Mouse (Mus musculus) midbrain, embryonic 15.5 days (tissue): ENCODE data around the gene Tmed3. TPM values are rescaled to one million over a fixed set of nuclear protein-coding genes. Genes with fewer than 3 reads are reported as not detected.
A peak's percentile ranks its signal among the peaks of the same experiment; 100 is the strongest.

ENCODE experiments used
- ATAC-seq: fragments of 200-750 bp; cut with Nextera tagmentation; replicated peaks from 2 replicates; pipeline ENCODE4 v1.8.0; 2017; ENCODE audit warnings: moderate TSS enrichment
- H3K27ac ChIP-seq: fragments of 300-500 bp; sonication (generic); 2 replicates; pipeline ENCODE4 v1.5.1; 2015; ENCODE audit warnings: mild to moderate bottlenecking, inconsistent platforms
- H3K27me3 ChIP-seq: fragments of 300-500 bp; sonication (generic); replicated peaks from 2 replicates; pipeline ENCODE4 v1.6.1; 2015; ENCODE audit warnings: inconsistent platforms
- H3K36me3 ChIP-seq: fragments of 300-500 bp; sonication (generic); replicated peaks from 2 replicates; pipeline ENCODE4 v1.6.1; 2015; ENCODE audit warnings: inconsistent platforms
- H3K4me1 ChIP-seq: fragments of 300-500 bp; sonication (generic); 2 replicates; pipeline ENCODE4 v1.6.1; 2015; ENCODE audit warnings: inconsistent platforms
- H3K4me2 ChIP-seq: fragments of 300-500 bp; sonication (generic); 2 replicates; pipeline ENCODE4 v1.6.1; 2015; ENCODE audit warnings: inconsistent platforms, mild to moderate bottlenecking, moderate library complexity
- H3K4me3 ChIP-seq: fragments of 300-500 bp; sonication (generic); 2 replicates; pipeline ENCODE4 v1.5.1; 2015; ENCODE audit warnings: mild to moderate bottlenecking, inconsistent platforms
- H3K9ac ChIP-seq: fragments of 300-500 bp; sonication (generic); 2 replicates; pipeline ENCODE4 v1.6.1; 2015; ENCODE audit warnings: mild to moderate bottlenecking, inconsistent platforms
- H3K9me3 ChIP-seq: fragments of 300-500 bp; sonication (generic); 2 replicates; pipeline ENCODE4 v1.6.1; 2016; ENCODE audit warnings: inconsistent platforms
- WGBS: fragments of 180-500 bp; shearing (Covaris S2); methylation state at CpG from one replicate; pipeline ENCODE4 v1.1.7; 2015; ENCODE audit warnings: mixed read lengths; 5-methylcytosine and 5-hydroxymethylcytosine counted together
- polyA plus RNA-seq: library from polyadenylated mRNA; unstranded; fragments of >200 nt; fragmentation: Nextera tagmentation; extraction: Ambion mirVana; gene quantifications from 2 replicates; pipeline ENCODE4 v1.2.1, GENCODE M21; 2015

The Tmed3 gene
- polyA plus RNA-seq, 1 experiment from 2014 or later, result 52.7 TPM

- Histone ChIP-seq H3K27ac (no peak overlapping the region), H3K9me3 (no peaks in the 10 kb centered on the region), H3K4me2 (no peak overlapping the region), H3K36me3 (no peaks in the 10 kb centered on the region), H3K9ac (no peak overlapping the region), H3K4me1 (no peaks in the 10 kb centered on the region), H3K27me3 (no peaks in the 10 kb centered on the region), H3K4me3 (no peak overlapping the region)
- peak; percentile 75 for ATAC-seq
- 59% methylated on average over 10 of the region's 10 CpGs for WGBS
Measured at GRCm38 (mm10) chr9:89687503-89688226, 17.2 kb downstream of the Tmed3 start.

GRCm38 (mm10) chr9:89686262-89686661, 18.6 kb downstream of the Tmed3 start:
- H3K4me1 ChIP-seq, result no peaks in the 10 kb centered on the region
- no peak overlapping the region for H3K4me3 ChIP-seq
- H3K9me3 ChIP-seq, result no peaks in the 10 kb centered on the region
- no peaks in the 10 kb centered on the region for H3K27me3 ChIP-seq
- no peak overlapping the region for H3K9ac ChIP-seq
- no peak for ATAC-seq
- H3K36me3 ChIP-seq, result no peaks in the 10 kb centered on the region
- 68% methylated on average over 2 of the region's 2 CpGs for WGBS
- H3K4me2 ChIP-seq, result no peak overlapping the region
- H3K27ac ChIP-seq, result no peak overlapping the region

DNA sequence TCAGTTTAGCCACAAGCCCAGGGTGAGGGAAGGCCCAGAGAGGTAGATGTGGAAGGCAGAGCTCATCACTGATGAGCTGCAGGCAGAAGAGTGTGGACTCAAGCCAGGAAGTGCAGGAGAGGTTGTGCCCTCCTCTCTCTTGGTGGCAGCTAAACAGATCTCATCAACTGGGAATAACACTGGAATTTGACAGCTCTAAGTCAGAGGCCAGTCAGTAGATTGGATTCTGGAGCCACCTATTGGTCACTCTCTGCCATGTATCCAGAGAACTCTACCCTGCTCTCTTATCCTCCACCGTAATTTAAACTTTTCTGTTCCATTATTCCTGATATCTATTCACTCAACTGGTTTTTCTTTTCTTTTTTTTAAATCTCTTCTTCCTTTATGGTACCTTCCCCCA, 25.9 kb downstream of the Tmed3 start:
- peak; percentile 83 for ATAC-seq
- Histone ChIP-seq H3K4me2 (no peak overlapping the region), H3K4me3 (no peak overlapping the region), H3K4me1 (no peaks in the 10 kb centered on the region), H3K36me3 (no peaks in the 10 kb centered on the region), H3K9me3 (no peaks in the 10 kb centered on the region), H3K9ac (no peak overlapping the region), H3K27me3 (no peaks in the 10 kb centered on the region), H3K27ac (no peak overlapping the region)
- 53% methylated on average over 1 of the region's 1 CpGs for WGBS

GRCm38 (mm10) chr9:89674014-89674618, 30.8 kb downstream of the Tmed3 start:
- no peaks in the 10 kb centered on the region for H3K27me3 ChIP-seq
- ATAC-seq, result peak; percentile 94
- no peak overlapping the region for H3K27ac ChIP-seq
- no peaks in the 10 kb centered on the region for H3K4me1 ChIP-seq
- WGBS, result 53% methylated on average over 3 of the region's 3 CpGs
- no peak overlapping the region for H3K9ac ChIP-seq
- H3K36me3 ChIP-seq, result no peaks in the 10 kb centered on the region
- H3K4me3 ChIP-seq, result no peak overlapping the region
- no peaks in the 10 kb centered on the region for H3K9me3 ChIP-seq
- no peak overlapping the region for H3K4me2 ChIP-seq

- Histone ChIP-seq H3K27ac (no peak overlapping the region), H3K9me3 (no peaks in the 10 kb centered on the region), H3K4me2 (no peak overlapping the region), H3K36me3 (no peaks in the 10 kb centered on the region), H3K9ac (no peak overlapping the region), H3K4me3 (no peak overlapping the region), H3K27me3 (no peaks in the 10 kb centered on the region), H3K4me1 (no peaks in the 10 kb centered on the region)
- ATAC-seq, result no peak
- WGBS, result 84% methylated on average over 1 of the region's 1 CpGs
Measured at GRCm38 (mm10) chr9:89673402-89673801, 31.5 kb downstream of the Tmed3 start.

- WGBS, result 84% methylated on average over 4 of the region's 4 CpGs
- ATAC-seq, result no peak
Measured at GRCm38 (mm10) chr9:89669878-89670277, 35.0 kb downstream of the Tmed3 start.

GRCm38 (mm10) chr9:89667306-89667942, 37.4 kb downstream of the Tmed3 start:
- WGBS, result 84% methylated on average over 4 of the region's 4 CpGs
- no peak for ATAC-seq
- no peaks in the 10 kb centered on the region for H3K9me3 ChIP-seq
- no peak overlapping the region for H3K9ac ChIP-seq
- no peaks in the 10 kb centered on the region for H3K27me3 ChIP-seq
- no peak overlapping the region for H3K4me3 ChIP-seq
- no peaks in the 10 kb centered on the region for H3K4me1 ChIP-seq
- H3K27ac ChIP-seq, result no peak overlapping the region
- H3K36me3 ChIP-seq, result no peaks in the 10 kb centered on the region
- H3K4me2 ChIP-seq, result no peak overlapping the region

More at GRCm38 (mm10) chr9:89669878-89670277, 35.0 kb downstream of the Tmed3 start:
- H3K9me3 ChIP-seq, result no peaks in the 10 kb centered on the region
- H3K36me3 ChIP-seq, result no peaks in the 10 kb centered on the region
- H3K4me2 ChIP-seq, result no peak overlapping the region
- H3K4me1 ChIP-seq, result no peaks in the 10 kb centered on the region
- no peak overlapping the region for H3K27ac ChIP-seq
- no peak overlapping the region for H3K4me3 ChIP-seq
- H3K9ac ChIP-seq, result no peak overlapping the region
- H3K27me3 ChIP-seq, result no peaks in the 10 kb centered on the region

- 81% methylated on average over 6 of the region's 6 CpGs for WGBS
- ATAC-seq, result no peak
- H3K9me3 ChIP-seq, result no peaks in the 10 kb centered on the region
- no peak overlapping the region for H3K9ac ChIP-seq
- no peak overlapping the region for H3K4me2 ChIP-seq
- H3K4me1 ChIP-seq, result no peaks in the 10 kb centered on the region
- H3K36me3 ChIP-seq, result no peaks in the 10 kb centered on the region
- no peaks in the 10 kb centered on the region for H3K27me3 ChIP-seq
- H3K4me3 ChIP-seq, result no peak overlapping the region
- no peak overlapping the region for H3K27ac ChIP-seq
Measured at GRCm38 (mm10) chr9:89650913-89651312, 54.0 kb downstream of the Tmed3 start.

Other genes with a start within 250 kb of the Tmed3 start
- gene Minar1, start 81.9 kb downstream of the Tmed3 start, polyA plus RNA-seq, result 1.9 and 2.0 TPM in 2 replicates
- 0.20 and 0.23 TPM in 2 replicates for gene Ankrd34c, start 33.4 kb upstream of the Tmed3 start, polyA plus RNA-seq
- gene Rasgrf1, start 204.8 kb upstream of the Tmed3 start, polyA plus RNA-seq, result 4.4 and 5.3 TPM in 2 replicates